Mouse (Mus musculus) midbrain, postnatal 0 days (tissue): Measurements from ENCODE around the gene Gm10959. TPM values are rescaled to one million over a fixed set of nuclear protein-coding genes. Genes with fewer than 3 reads are reported as not detected.

Experiments
- ATAC-seq: fragments of 200-750 bp; cut with Nextera tagmentation; 2 replicates; pipeline ENCODE4 v1.8.0; 2017; ENCODE audit warnings: moderate number of reproducible peaks, mild to moderate bottlenecking, moderate TSS enrichment, moderate library complexity; ENCODE audit not compliant: low FRiP score
- DNase-seq: peaks from one replicate; pipeline ENCODE4 v3.0.0-alpha.2; 2015; ENCODE audit warnings: low spot score
- H3K27ac ChIP-seq: fragments of 300-500 bp; sonication (generic); 2 replicates; pipeline ENCODE4 v1.5.1; 2014; ENCODE audit warnings: low read depth, mild to moderate bottlenecking, low read length, mixed read lengths
- H3K27me3 ChIP-seq: fragments of 300-500 bp; sonication (generic); 2 replicates; pipeline ENCODE4 v1.6.1; 2014; ENCODE audit warnings: low read length, control low read depth, mixed read lengths; ENCODE audit not compliant: insufficient read depth
- H3K36me3 ChIP-seq: fragments of 300-500 bp; sonication (generic); 2 replicates; pipeline ENCODE4 v1.6.1; 2014; ENCODE audit warnings: low read length, control low read depth, mixed read lengths; ENCODE audit not compliant: insufficient read depth
- H3K4me1 ChIP-seq: fragments of 300-500 bp; sonication (generic); 2 replicates; pipeline ENCODE4 v1.6.1; 2014; ENCODE audit warnings: mild to moderate bottlenecking, control low read depth, antibody characterized with exemption, low read length, mixed read lengths; ENCODE audit not compliant: insufficient read depth
- H3K4me2 ChIP-seq: fragments of 300-500 bp; sonication (generic); 2 replicates; pipeline ENCODE4 v1.6.1; 2014; ENCODE audit warnings: low read depth, mild to moderate bottlenecking, low read length, mixed read lengths; ENCODE audit not compliant: poor library complexity, severe bottlenecking
- H3K4me3 ChIP-seq: fragments of 300-500 bp; sonication (generic); 2 replicates; pipeline ENCODE4 v1.5.1; 2014; ENCODE audit warnings: low read depth, mild to moderate bottlenecking, low read length, moderate library complexity
- H3K9ac ChIP-seq: fragments of 300-500 bp; sonication (generic); replicated peaks from 2 replicates; pipeline ENCODE4 v1.6.1; 2014; ENCODE audit warnings: mild to moderate bottlenecking, low read length, moderate library complexity, mixed read lengths; ENCODE audit not compliant: poor library complexity, severe bottlenecking
- H3K9me3 ChIP-seq: fragments of 300-500 bp; sonication (generic); 2 replicates; pipeline ENCODE4 v1.6.1; 2016; ENCODE audit warnings: low read length, control low read depth
- CTCF ChIP-seq: IDR thresholded peaks from 2 replicates; pipeline ENCODE4 v1.5.1; 2016; ENCODE audit warnings: antibody characterized with exemption, mild to moderate bottlenecking
- WGBS: fragments of 180-500 bp; shearing (Covaris S2); extraction: QIAGEN DNeasy Blood & Tissue Kit; methylation state at CpG from one replicate; pipeline ENCODE4 v1.1.7; 2014; 5-methylcytosine and 5-hydroxymethylcytosine counted together
- polyA plus RNA-seq: library from polyadenylated mRNA; unstranded; fragments of >200 nt; fragmentation: Nextera tagmentation; extraction: Ambion mirVana; gene quantifications from 2 replicates; pipeline ENCODE4 v1.2.1, GENCODE M21; 2015
- total RNA-seq: library from RNA; depleted of rRNA; stranded (reverse); fragments of >200 nt; gene quantifications from 2 replicates; pipeline ENCODE4 v1.2.3, GENCODE M21; 2014

The Gm10959 gene
- total and polyA plus RNA-seq, 2 experiments from 2014 or later, result not detected

GRCm38 (mm10) chr3:122932466-122932865, 13.3 kb upstream of the Gm10959 start:
- Histone ChIP-seq H3K27me3 (no peaks in the 10 kb centered on the region), H3K4me2 (no peak overlapping the region), H3K9ac (no peak overlapping the region), H3K36me3 (peaks cover 10% of the 10 kb centered on the region; the same call in 1 of the 2 replicates), H3K27ac (no peak overlapping the region), H3K4me1 (no peaks in the 10 kb centered on the region), H3K4me3 (no peak overlapping the region), H3K9me3 (no peaks in the 10 kb centered on the region)
- 86% methylated on average over 1 of the region's 1 CpGs for WGBS
- DNase-seq (no peak), ATAC-seq (no peak)
- TF ChIP-seq CTCF, result no peak

- no peak overlapping the region for H3K4me2 ChIP-seq
- H3K27ac ChIP-seq, result no peak overlapping the region
- ATAC-seq (no peak), DNase-seq (no peak)
- H3K27me3 ChIP-seq, result no peaks in the 10 kb centered on the region
- no peak for TF ChIP-seq CTCF
- WGBS, result 91% methylated on average over 6 of the region's 6 CpGs
- no peaks in the 10 kb centered on the region for H3K9me3 ChIP-seq
- peaks cover 7% of the 10 kb centered on the region; the same call in 1 of the 2 replicates for H3K36me3 ChIP-seq
- no peak overlapping the region for H3K9ac ChIP-seq
- H3K4me1 ChIP-seq, result no peaks in the 10 kb centered on the region
- H3K4me3 ChIP-seq, result no peak overlapping the region
Measured at GRCm38 (mm10) chr3:122929723-122930122, 10.6 kb upstream of the Gm10959 start.

DNA sequence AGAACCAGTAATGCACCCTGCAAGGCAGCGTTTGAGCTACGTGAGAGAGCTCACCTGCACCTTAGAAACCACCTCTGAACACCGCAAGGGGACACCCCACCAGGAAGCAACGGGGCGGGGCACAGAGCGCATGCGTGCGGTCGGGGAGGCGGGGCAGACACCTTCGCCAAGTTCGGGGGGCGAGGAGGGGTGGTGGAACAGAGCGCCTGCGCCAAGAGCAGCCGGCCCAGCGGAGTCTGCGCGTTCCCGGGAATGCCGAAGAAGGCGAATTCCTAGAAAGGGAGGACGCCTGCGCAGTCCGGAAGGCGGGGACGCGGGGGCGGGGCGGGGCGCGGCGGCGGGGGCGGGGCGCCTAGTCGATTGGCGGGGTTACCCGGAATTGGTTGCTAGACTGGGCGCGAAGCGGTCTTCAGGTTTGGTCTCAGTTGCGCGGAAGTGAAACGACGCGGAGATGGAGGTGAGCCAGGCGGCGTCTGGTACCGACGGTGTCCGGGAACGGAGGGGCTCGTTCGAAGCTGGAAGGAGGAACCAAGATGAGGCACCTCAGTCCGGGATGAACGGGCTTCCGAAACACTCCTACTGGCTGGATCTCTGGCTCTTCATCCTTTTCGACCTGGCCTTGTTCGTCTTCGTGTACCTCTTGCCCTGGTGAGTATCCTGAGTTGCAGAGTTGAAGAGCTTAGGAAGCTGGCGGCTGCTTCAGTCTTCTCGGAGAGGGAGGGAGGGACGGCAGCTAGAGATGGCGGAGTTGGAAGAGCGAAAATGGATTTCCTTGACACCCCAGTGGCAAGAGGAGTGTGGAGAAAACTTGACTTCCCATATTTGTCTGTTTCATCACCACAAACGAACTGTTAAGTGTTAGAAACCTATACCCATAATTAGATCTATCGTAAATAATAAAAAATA, 5.1 kb upstream of the Gm10959 start, which contains the start of gene 1810037I17Rik:
TSS of gene 1810037I17Rik (plus strand) at position 195 of the 906 bp plus-strand sequence.
- ATAC-seq (peak; percentile 99), DNase-seq (peak; percentile 97)
- under 1% methylated on average over 64 of the region's 68 CpGs for WGBS
- peak within 1 kb of the TSS; percentile 50 for H3K4me3 ChIP-seq
- H3K36me3 ChIP-seq, result no peaks in the 10 kb centered on the region
- H3K9me3 ChIP-seq, result no peaks in the 10 kb centered on the region
- TF ChIP-seq CTCF, result peak; percentile 66
- peak within 1 kb of the TSS; percentile 67; the same call in 1 of the 2 replicates for H3K27ac ChIP-seq
- peak within 1 kb of the TSS; percentile 58 for H3K4me2 ChIP-seq
- no peaks in the 10 kb centered on the region for H3K27me3 ChIP-seq
- H3K9ac ChIP-seq, result peak within 1 kb of the TSS; percentile 56
- H3K4me1 ChIP-seq, result no peaks in the 10 kb centered on the region

GRCm38 (mm10) chr3:122923147-122923546, 4.0 kb upstream of the Gm10959 start:
- Histone ChIP-seq H3K9me3 (no peaks in the 10 kb centered on the region), H3K27me3 (no peaks in the 10 kb centered on the region), H3K9ac (no peak overlapping the region), H3K4me2 (peak overlapping the region; percentile 58; the same call in 1 of the 2 replicates), H3K4me1 (no peaks in the 10 kb centered on the region), H3K27ac (no peak overlapping the region), H3K36me3 (no peaks in the 10 kb centered on the region), H3K4me3 (no peak overlapping the region)
- DNase-seq (no peak), ATAC-seq (no peak)
- 79% methylated on average over 7 of the region's 7 CpGs for WGBS
- no peak for TF ChIP-seq CTCF

DNA sequence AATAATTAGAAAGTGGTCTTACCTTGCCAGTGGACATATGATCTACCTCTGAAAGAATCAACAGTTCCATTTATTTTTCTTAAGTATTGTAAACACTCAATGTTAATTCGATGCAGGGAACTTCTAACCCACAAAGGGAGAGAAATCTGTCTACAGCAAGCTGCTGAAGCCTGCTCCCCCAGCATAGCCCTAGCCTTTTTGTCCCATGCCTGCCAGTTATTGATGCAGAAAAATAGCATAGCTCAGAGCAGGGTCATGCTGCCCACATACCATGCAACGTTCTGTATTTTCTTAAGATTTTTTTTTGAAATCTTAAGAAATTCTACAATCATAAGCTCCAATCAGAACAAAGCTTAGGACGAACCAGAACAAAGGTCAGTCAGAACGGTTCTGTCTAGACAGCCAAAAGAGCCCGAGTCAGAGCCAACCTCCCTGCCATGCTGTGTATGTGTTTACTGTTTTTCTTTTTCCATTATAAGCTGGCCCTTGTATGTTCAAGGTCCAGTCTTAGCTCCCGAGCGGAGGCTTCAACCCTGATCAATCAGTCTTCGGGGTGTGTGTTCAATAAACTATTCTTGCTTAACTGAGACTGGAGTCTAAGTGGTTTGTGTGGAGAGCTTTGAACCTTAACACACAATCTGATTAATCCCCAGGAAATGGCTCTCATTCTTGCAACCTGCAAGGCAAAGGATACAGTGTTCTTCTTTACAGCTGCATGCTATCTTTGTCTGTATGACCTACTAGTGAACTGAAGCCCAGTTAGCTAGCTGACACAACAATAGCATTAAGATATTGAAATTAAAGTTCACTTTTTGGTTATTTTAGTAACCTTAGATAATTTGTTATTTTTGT, 2.7 kb upstream of the Gm10959 start:
- no peak overlapping the region for H3K9ac ChIP-seq

More for the DNA sequence above, 2.7 kb upstream of the Gm10959 start:
- no peak overlapping the region for H3K4me3 ChIP-seq
- no peaks in the 10 kb centered on the region for H3K36me3 ChIP-seq
- 81% methylated on average over 8 of the region's 8 CpGs for WGBS
- DNase-seq, result no peak
- no peaks in the 10 kb centered on the region for H3K4me1 ChIP-seq
- no peaks in the 10 kb centered on the region for H3K9me3 ChIP-seq
- no peaks in the 10 kb centered on the region for H3K27me3 ChIP-seq
- H3K4me2 ChIP-seq, result no peak overlapping the region
- TF ChIP-seq CTCF, result no peak
- no peak for ATAC-seq
- H3K27ac ChIP-seq, result no peak overlapping the region
